Mouse (Mus musculus) cortical plate, adult 2 months (tissue): ENCODE data around the gene Il6.

Experiments
- CTCF ChIP-seq: fragments of 200-500 bp; IDR thresholded peaks from 2 replicates; pipeline ENCODE4 v1.5.1; 2011; ENCODE audit warnings: mild to moderate bottlenecking, control low read depth, low read length; ENCODE audit not compliant: insufficient read depth; ENCODE audit errors: extremely low read depth
- POLR2A ChIP-seq: fragments of 200-500 bp; IDR thresholded peaks from 2 replicates; pipeline ENCODE4 v1.6.1; 2011; ENCODE audit warnings: mild to moderate bottlenecking, low read length, control low read depth; ENCODE audit not compliant: insufficient read depth; ENCODE audit errors: extremely low read depth

DNA sequence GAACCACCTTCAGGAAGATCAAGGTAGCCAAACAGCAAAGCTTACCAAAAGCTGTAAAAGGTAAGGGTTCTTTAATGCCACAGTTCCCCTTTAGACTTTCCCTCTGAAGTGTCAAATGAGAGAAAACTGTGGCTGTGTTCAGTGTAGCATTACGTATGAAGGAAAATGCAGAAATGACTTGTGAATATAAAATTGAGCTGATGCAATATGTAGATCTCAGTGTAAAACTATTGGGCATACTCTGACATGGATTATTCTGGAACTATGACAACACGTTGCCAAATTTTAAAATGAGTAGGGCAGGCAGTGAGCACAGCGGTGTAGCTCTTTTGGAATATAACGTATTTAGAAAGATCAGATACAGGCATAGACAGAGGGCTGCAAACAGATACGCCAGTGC, 40.1 kb upstream of the Il6 start:
- TF ChIP-seq POLR2A (no peak), CTCF (no peak)
